Mouse (Mus musculus) myocyte (in vitro differentiated cells): ENCODE results near the gene Zkscan3. TPM values are rescaled to one million over a fixed set of nuclear protein-coding genes. Genes with fewer than 3 reads are reported as not detected.

Experiments used
- H3K27me3 ChIP-seq: one replicate; pipeline ENCODE4 v1.6.1; 2011; ENCODE audit not compliant: control insufficient read depth, insufficient read depth, insufficient read length
- H3K36me3 ChIP-seq: one replicate; pipeline ENCODE4 v1.6.1; 2011; ENCODE audit not compliant: control insufficient read depth, insufficient read depth
- H3K4me2 ChIP-seq: one replicate; pipeline ENCODE4 v1.6.1; 2011; ENCODE audit warnings: low read depth, control low read depth
- H3K4me3 ChIP-seq: one replicate; pipeline ENCODE4 v1.5.1; 2011; ENCODE audit warnings: mild to moderate bottlenecking, control low read depth, moderate library complexity
- H3K79me2 ChIP-seq: one replicate; pipeline ENCODE4 v1.6.1; 2011; ENCODE audit not compliant: control insufficient read depth, insufficient read depth
- H3ac ChIP-seq: one replicate; pipeline ENCODE4 v1.6.1; 2011; ENCODE audit not compliant: control insufficient read depth, insufficient read length
- CEBPB ChIP-seq: IDR thresholded peaks from 2 replicates; pipeline ENCODE4 v1.6.1; 2011; ENCODE audit warnings: mild to moderate bottlenecking, moderate library complexity; ENCODE audit not compliant: poor library complexity, insufficient read depth, severe bottlenecking
- E2F4 ChIP-seq: IDR thresholded peaks from one replicate; pipeline ENCODE4 v1.6.1; 2011; ENCODE audit warnings: mild to moderate bottlenecking, control low read depth, moderate library complexity; ENCODE audit not compliant: insufficient read depth
- MAX ChIP-seq: IDR thresholded peaks from one replicate; pipeline ENCODE4 v1.6.1; 2011; ENCODE audit warnings: low read depth, mild to moderate bottlenecking, control low read depth
- MYOD1 ChIP-seq, 3 experiments: IDR thresholded peaks; one replicate each; pipeline ENCODE4 v1.6.1; 2011; ENCODE audit warnings: control low read depth in 2 of 3, low read depth in 2 of 3, mild to moderate bottlenecking in 2 of 3, moderate library complexity in 1 of 3; ENCODE audit not compliant: insufficient read length in 2 of 3, control insufficient read depth in 1 of 3
- MYOG ChIP-seq, 3 experiments: IDR thresholded peaks; one replicate each; pipeline ENCODE4 v1.6.1; 2011; ENCODE audit warnings: control low read depth in 2 of 3, low read depth in 2 of 3, mild to moderate bottlenecking in 2 of 3; ENCODE audit not compliant: insufficient read length in 2 of 3, control insufficient read depth in 1 of 3, insufficient read depth in 1 of 3
- POLR2A ChIP-seq: IDR thresholded peaks from one replicate; pipeline ENCODE4 v1.6.1; 2011; ENCODE audit warnings: low read depth, mild to moderate bottlenecking, control low read depth, moderate library complexity; ENCODE audit not compliant: insufficient read length
- POLR2AphosphoS2 ChIP-seq: IDR thresholded peaks from one replicate; pipeline ENCODE4 v1.6.1; 2011; ENCODE audit warnings: low read depth, control low read depth; ENCODE audit not compliant: insufficient read length
- REST ChIP-seq: IDR thresholded peaks from one replicate; pipeline ENCODE4 v1.6.1; 2011; ENCODE audit warnings: mild to moderate bottlenecking, control low read depth, moderate library complexity; ENCODE audit not compliant: insufficient read depth, insufficient read length
- SRF ChIP-seq: IDR thresholded peaks from one replicate; pipeline ENCODE4 v1.6.1; 2011; ENCODE audit warnings: low read depth; ENCODE audit not compliant: control insufficient read depth, insufficient read length
- TCF12 ChIP-seq: IDR thresholded peaks from one replicate; pipeline ENCODE4 v1.6.1; 2011; ENCODE audit warnings: mild to moderate bottlenecking, control low read depth; ENCODE audit not compliant: poor library complexity, insufficient read depth, severe bottlenecking
- TCF3 ChIP-seq: IDR thresholded peaks from one replicate; pipeline ENCODE4 v1.6.1; 2011; ENCODE audit warnings: low read depth, control low read depth; ENCODE audit not compliant: insufficient read length
- USF1 ChIP-seq: IDR thresholded peaks from one replicate; pipeline ENCODE4 v1.6.1; 2011; ENCODE audit warnings: low read depth, mild to moderate bottlenecking, control low read depth, moderate library complexity
- polyA plus RNA-seq: library from polyadenylated mRNA; unstranded; fragments of >200 nt; fragmentation: generic; extraction: Trizol; gene quantifications from one replicate; pipeline ENCODE4 v1.2.1, GENCODE M21; 2012; ENCODE audit warnings: missing spikeins

The Zkscan3 gene
- polyA plus RNA-seq, 1 experiment = 13.6 TPM

- H3K27me3 ChIP-seq = no peaks in the 10 kb centered on the region
- no peak overlapping the region for H3ac ChIP-seq
- H3K4me2 ChIP-seq = peak overlapping the region; percentile 88
- H3K4me3 ChIP-seq = peak overlapping the region; percentile 38
- H3K79me2 ChIP-seq = no peaks in the 10 kb centered on the region
- no peak for TF ChIP-seq POLR2AphosphoS2
- no peak for TF ChIP-seq SRF
- TF ChIP-seq REST = no peak
- TF ChIP-seq MAX = no peak
- no peak for TF ChIP-seq MYOD1 (IDR thresholded peaks at IDR 0.05; ENCODE audit: control insufficient read depth in 1 of 3, insufficient read length in 2 of 3, low read depth in 2 of 3)
- TF ChIP-seq CEBPB = no peak
- TF ChIP-seq POLR2A = no peak
- TF ChIP-seq E2F4 = no peak
- TF ChIP-seq USF1 = no peak
- TF ChIP-seq MYOG (IDR thresholded peaks at IDR 0.05; ENCODE audit: control insufficient read depth in 1 of 3, insufficient read depth in 1 of 3, insufficient read length in 2 of 3, low read depth in 2 of 3) = no peak
- TF ChIP-seq TCF3 = no peak
- TF ChIP-seq TCF12 = no peak
- no peaks in the 10 kb centered on the region for H3K36me3 ChIP-seq
These were observed 6.4 kb upstream of the Zkscan3 start for GRCm38 (mm10) chr13:21408805-21409459.

- no peaks in the 10 kb centered on the region for H3K79me2 ChIP-seq
- peak overlapping the region; percentile 88 for H3K4me2 ChIP-seq
- H3K27me3 ChIP-seq = no peaks in the 10 kb centered on the region
- no peaks in the 10 kb centered on the region for H3K36me3 ChIP-seq
- no peak overlapping the region for H3ac ChIP-seq
- TF ChIP-seq TCF3 = no peak
- no peak for TF ChIP-seq POLR2A
- no peak for TF ChIP-seq TCF12
- TF ChIP-seq POLR2AphosphoS2 = no peak
- TF ChIP-seq MYOG (IDR thresholded peaks at IDR 0.05; ENCODE audit: control insufficient read depth in 1 of 3, insufficient read depth in 1 of 3, insufficient read length in 2 of 3, low read depth in 2 of 3) = peak in 1 of 3 experiments; percentile 47
- TF ChIP-seq MYOD1 (IDR thresholded peaks at IDR 0.05; ENCODE audit: control insufficient read depth in 1 of 3, insufficient read length in 2 of 3, low read depth in 2 of 3) = peak in 2 of 3 experiments; percentile 33 to 47
- TF ChIP-seq E2F4 = peak; percentile 42
- TF ChIP-seq REST = no peak
- peak; percentile 66 for TF ChIP-seq SRF
- peak; percentile 9 for TF ChIP-seq MAX
- H3K4me3 ChIP-seq = peak overlapping the region; percentile 38
These were observed 5.6 kb upstream of the Zkscan3 start for GRCm38 (mm10) chr13:21407969-21408804.

- peak overlapping the region; percentile 38 for H3K4me3 ChIP-seq
- H3K79me2 ChIP-seq = peaks cover under 1% of the 10 kb centered on the region
- H3ac ChIP-seq = no peak overlapping the region
- peak overlapping the region; percentile 88 for H3K4me2 ChIP-seq
- no peaks in the 10 kb centered on the region for H3K36me3 ChIP-seq
- H3K27me3 ChIP-seq = no peaks in the 10 kb centered on the region
- TF ChIP-seq REST = no peak
- no peak for TF ChIP-seq SRF
- TF ChIP-seq E2F4 = no peak
- no peak for TF ChIP-seq POLR2AphosphoS2
- TF ChIP-seq TCF3 = no peak
- TF ChIP-seq TCF12 = no peak
- TF ChIP-seq MYOD1 (IDR thresholded peaks at IDR 0.05; ENCODE audit: control insufficient read depth in 1 of 3, insufficient read length in 2 of 3, low read depth in 2 of 3) = no peak
- no peak for TF ChIP-seq CEBPB
- no peak for TF ChIP-seq USF1
- TF ChIP-seq MAX = no peak
- TF ChIP-seq POLR2A = no peak
- no peak for TF ChIP-seq MYOG (IDR thresholded peaks at IDR 0.05; ENCODE audit: control insufficient read depth in 1 of 3, insufficient read depth in 1 of 3, insufficient read length in 2 of 3, low read depth in 2 of 3)
These were observed 4.8 kb upstream of the Zkscan3 start for GRCm38 (mm10) chr13:21407341-21407740.

- Histone ChIP-seq H3K27me3 (no peaks in the 10 kb centered on the region), H3K36me3 (peaks cover 13% of the 10 kb centered on the region), H3K79me2 (peaks cover 35% of the 10 kb centered on the region), H3K4me3 (peak overlapping the region; percentile 70), H3K4me2 (peak overlapping the region; percentile 47), H3ac (no peak overlapping the region)
- TF ChIP-seq CEBPB (no peak), TCF12 (no peak), MYOG (IDR thresholded peaks at IDR 0.05; ENCODE audit: control insufficient read depth in 1 of 3, insufficient read depth in 1 of 3, insufficient read length in 2 of 3, low read depth in 2 of 3) (no peak)
These were observed 293 bp upstream of the Zkscan3 start for GRCm38 (mm10) chr13:21402848-21403247.
